Mouse (Mus musculus) myocyte (in vitro differentiated cells): Measurements from ENCODE around the gene Krt8. TPM values are rescaled to one million over a fixed set of nuclear protein-coding genes. Genes with fewer than 3 reads are reported as not detected.

Source experiments
- H3K27me3 ChIP-seq: one replicate; pipeline ENCODE4 v1.6.1; 2011; ENCODE audit not compliant: control insufficient read depth, insufficient read depth, insufficient read length
- H3K36me3 ChIP-seq: one replicate; pipeline ENCODE4 v1.6.1; 2011; ENCODE audit not compliant: control insufficient read depth, insufficient read depth
- H3K4me2 ChIP-seq: one replicate; pipeline ENCODE4 v1.6.1; 2011; ENCODE audit warnings: low read depth, control low read depth
- H3K4me3 ChIP-seq: one replicate; pipeline ENCODE4 v1.5.1; 2011; ENCODE audit warnings: mild to moderate bottlenecking, control low read depth, moderate library complexity
- H3K79me2 ChIP-seq: one replicate; pipeline ENCODE4 v1.6.1; 2011; ENCODE audit not compliant: control insufficient read depth, insufficient read depth
- H3ac ChIP-seq: one replicate; pipeline ENCODE4 v1.6.1; 2011; ENCODE audit not compliant: control insufficient read depth, insufficient read length
- CEBPB ChIP-seq: IDR thresholded peaks from 2 replicates; pipeline ENCODE4 v1.6.1; 2011; ENCODE audit warnings: mild to moderate bottlenecking, moderate library complexity; ENCODE audit not compliant: poor library complexity, insufficient read depth, severe bottlenecking
- E2F4 ChIP-seq: IDR thresholded peaks from one replicate; pipeline ENCODE4 v1.6.1; 2011; ENCODE audit warnings: mild to moderate bottlenecking, control low read depth, moderate library complexity; ENCODE audit not compliant: insufficient read depth
- MAX ChIP-seq: IDR thresholded peaks from one replicate; pipeline ENCODE4 v1.6.1; 2011; ENCODE audit warnings: low read depth, mild to moderate bottlenecking, control low read depth
- MYOD1 ChIP-seq, 3 experiments: IDR thresholded peaks; one replicate each; pipeline ENCODE4 v1.6.1; 2011; ENCODE audit warnings: control low read depth in 2 of 3, low read depth in 2 of 3, mild to moderate bottlenecking in 2 of 3, moderate library complexity in 1 of 3; ENCODE audit not compliant: insufficient read length in 2 of 3, control insufficient read depth in 1 of 3
- MYOG ChIP-seq, 3 experiments: IDR thresholded peaks; one replicate each; pipeline ENCODE4 v1.6.1; 2011; ENCODE audit warnings: control low read depth in 2 of 3, low read depth in 2 of 3, mild to moderate bottlenecking in 2 of 3; ENCODE audit not compliant: insufficient read length in 2 of 3, control insufficient read depth in 1 of 3, insufficient read depth in 1 of 3
- POLR2A ChIP-seq: IDR thresholded peaks from one replicate; pipeline ENCODE4 v1.6.1; 2011; ENCODE audit warnings: low read depth, mild to moderate bottlenecking, control low read depth, moderate library complexity; ENCODE audit not compliant: insufficient read length
- POLR2AphosphoS2 ChIP-seq: IDR thresholded peaks from one replicate; pipeline ENCODE4 v1.6.1; 2011; ENCODE audit warnings: low read depth, control low read depth; ENCODE audit not compliant: insufficient read length
- REST ChIP-seq: IDR thresholded peaks from one replicate; pipeline ENCODE4 v1.6.1; 2011; ENCODE audit warnings: mild to moderate bottlenecking, control low read depth, moderate library complexity; ENCODE audit not compliant: insufficient read depth, insufficient read length
- SRF ChIP-seq: IDR thresholded peaks from one replicate; pipeline ENCODE4 v1.6.1; 2011; ENCODE audit warnings: low read depth; ENCODE audit not compliant: control insufficient read depth, insufficient read length
- TCF12 ChIP-seq: IDR thresholded peaks from one replicate; pipeline ENCODE4 v1.6.1; 2011; ENCODE audit warnings: mild to moderate bottlenecking, control low read depth; ENCODE audit not compliant: poor library complexity, insufficient read depth, severe bottlenecking
- TCF3 ChIP-seq: IDR thresholded peaks from one replicate; pipeline ENCODE4 v1.6.1; 2011; ENCODE audit warnings: low read depth, control low read depth; ENCODE audit not compliant: insufficient read length
- USF1 ChIP-seq: IDR thresholded peaks from one replicate; pipeline ENCODE4 v1.6.1; 2011; ENCODE audit warnings: low read depth, mild to moderate bottlenecking, control low read depth, moderate library complexity
- polyA plus RNA-seq: library from polyadenylated mRNA; unstranded; fragments of >200 nt; fragmentation: generic; extraction: Trizol; gene quantifications from one replicate; pipeline ENCODE4 v1.2.1, GENCODE M21; 2012; ENCODE audit warnings: missing spikeins

Gene Krt8
- polyA plus RNA-seq, 1 experiment = 0.16 TPM

- TF ChIP-seq E2F4 = no peak
- TF ChIP-seq SRF = peak; percentile 82
- no peaks in the 10 kb centered on the region for H3K27me3 ChIP-seq
- H3K36me3 ChIP-seq = no peaks in the 10 kb centered on the region
- H3K79me2 ChIP-seq = no peaks in the 10 kb centered on the region
- H3ac ChIP-seq = no peak overlapping the region
- no peak overlapping the region for H3K4me3 ChIP-seq
- H3K4me2 ChIP-seq = no peak overlapping the region
Measured at GRCm38 (mm10) chr15:102017918-102018463, 13.7 kb upstream of the Krt8 start.

- Histone ChIP-seq H3K27me3 (no peaks in the 10 kb centered on the region), H3ac (no peak overlapping the region), H3K4me2 (no peak overlapping the region), H3K79me2 (no peaks in the 10 kb centered on the region), H3K36me3 (no peaks in the 10 kb centered on the region), H3K4me3 (no peak overlapping the region)
- TF ChIP-seq MYOG (IDR thresholded peaks at IDR 0.05; ENCODE audit: control insufficient read depth in 1 of 3, insufficient read depth in 1 of 3, insufficient read length in 2 of 3, low read depth in 2 of 3) = peak in 2 of 3 experiments; percentile 26 to 59
- TF ChIP-seq REST = no peak
- TF ChIP-seq MAX = no peak
- TF ChIP-seq MYOD1 (IDR thresholded peaks at IDR 0.05; ENCODE audit: control insufficient read depth in 1 of 3, insufficient read length in 2 of 3, low read depth in 2 of 3) = peak in 1 of 3 experiments; percentile 59
- TF ChIP-seq TCF12 = no peak
- TF ChIP-seq SRF = no peak
- TF ChIP-seq CEBPB = no peak
- TF ChIP-seq POLR2AphosphoS2 = no peak
Measured at GRCm38 (mm10) chr15:102016787-102017186, 12.5 kb upstream of the Krt8 start.

GRCm38 (mm10) chr15:102016096-102016495 lies 11.8 kb upstream of the Krt8 start:
- no peaks in the 10 kb centered on the region for H3K79me2 ChIP-seq
- H3K27me3 ChIP-seq = no peaks in the 10 kb centered on the region
- TF ChIP-seq USF1 (no peak), POLR2A (no peak), TCF3 (no peak), TCF12 (peak; percentile 21)
- H3K36me3 ChIP-seq = no peaks in the 10 kb centered on the region
- no peak overlapping the region for H3K4me3 ChIP-seq
- H3K4me2 ChIP-seq = no peak overlapping the region
- H3ac ChIP-seq = no peak overlapping the region

- H3ac ChIP-seq = no peak overlapping the region
- no peaks in the 10 kb centered on the region for H3K27me3 ChIP-seq
- no peak overlapping the region for H3K4me3 ChIP-seq
- no peaks in the 10 kb centered on the region for H3K79me2 ChIP-seq
- H3K4me2 ChIP-seq = no peak overlapping the region
- 0 out of 2 replicates have a peak, but pooled peaks have one; percentile 13 for TF ChIP-seq CEBPB
- no peak for TF ChIP-seq SRF
- TF ChIP-seq USF1 = no peak
- TF ChIP-seq MAX = no peak
- no peaks in the 10 kb centered on the region for H3K36me3 ChIP-seq
Measured at GRCm38 (mm10) chr15:102014848-102015247, 10.6 kb upstream of the Krt8 start.

- Histone ChIP-seq H3K79me2 (no peaks in the 10 kb centered on the region), H3K36me3 (no peaks in the 10 kb centered on the region), H3ac (no peak overlapping the region), H3K27me3 (no peaks in the 10 kb centered on the region), H3K4me2 (no peak overlapping the region), H3K4me3 (no peak overlapping the region)
- no peak for TF ChIP-seq E2F4
Measured at GRCm38 (mm10) chr15:102013651-102014050, 9.4 kb upstream of the Krt8 start.

GRCm38 (mm10) chr15:102012260-102012765 lies 8.0 kb upstream of the Krt8 start:
- Histone ChIP-seq H3ac (no peak overlapping the region), H3K4me2 (no peak overlapping the region), H3K36me3 (no peaks in the 10 kb centered on the region), H3K4me3 (no peak overlapping the region), H3K79me2 (no peaks in the 10 kb centered on the region), H3K27me3 (no peaks in the 10 kb centered on the region)
- TF ChIP-seq TCF12 = no peak
- TF ChIP-seq MAX = no peak
- no peak for TF ChIP-seq MYOG (IDR thresholded peaks at IDR 0.05; ENCODE audit: control insufficient read depth in 1 of 3, insufficient read depth in 1 of 3, insufficient read length in 2 of 3, low read depth in 2 of 3)
- no peak for TF ChIP-seq SRF
- TF ChIP-seq POLR2AphosphoS2 = no peak
